Mouse (Mus musculus) E14TG2a.4 (cell line): Measurements from ENCODE around the gene Dync1i1.

Source experiments
- CTCF ChIP-seq: conservative IDR thresholded peaks from 2 replicates; pipeline ENCODE4 v1.5.1; 2014; ENCODE audit warnings: low read length
- NANOG ChIP-seq: IDR thresholded peaks from 2 replicates; pipeline ENCODE4 v1.6.1; 2014; ENCODE audit warnings: borderline replicate concordance, low read length, mixed read lengths

- TF ChIP-seq CTCF (no peak), NANOG (no peak)
These were observed 43.1 kb downstream of the Dync1i1 start for GRCm38 (mm10) chr6:5768576-5768975.
